In genomic region chr8:106734222-106734621, GRCm38 (mm10) we compare ENCODE assay signal across 18 mouse cellular contexts. TPM values are rescaled to one million over a fixed set of nuclear protein-coding genes. Genes with fewer than 3 reads are reported as not detected.
DNase-seq lines count a peak whose midpoint lies in the region; ATAC-seq lines count a peak whose summit lies in the region.
"Had no signal": no experiment of that assay in that cellular context is flagged by ENCODE, and none has a peak within 500 bp of the region (broad histone marks: within the 10 kb centered on the region; RNA-seq: fewer than 3 reads in every experiment).

No protein-coding gene starts in this region.

- peaks cover 2% of the 10 kb centered on the region; the same call in 1 of the 2 replicates for H3K4me1 ChIP-seq in embryonic facial prominence, embryonic 11.5 days (ENCODE audit: control insufficient read depth, insufficient read depth, low read length)
- H3K4me1 ChIP-seq in heart, embryonic 13.5 days, result peaks cover 28% of the 10 kb centered on the region
- peaks cover 23% of the 10 kb centered on the region for H3K4me1 ChIP-seq in limb, embryonic 12.5 days (replicated peaks)
- H3K4me1 ChIP-seq: liver, embryonic 15.5 days had no signal

- 0 out of 2 replicates have a peak overlapping the region, but pooled peaks have one; percentile 20 for H3K27ac ChIP-seq in embryonic facial prominence, embryonic 11.5 days (replicated peaks; ENCODE audit: low read depth, low read length)
- peak overlapping the region; percentile 85 for H3K27ac ChIP-seq in heart, embryonic 13.5 days (replicated peaks)
- no peak overlapping the region for H3K27ac ChIP-seq in limb, embryonic 12.5 days
- H3K27ac ChIP-seq: forebrain, embryonic 10.5 days; hindbrain, embryonic 13.5 days; liver, embryonic 15.5 days had no signal

- DNase-seq in embryo, embryonic 10.5 days (ENCODE audit: low spot score), result peak; percentile 64
- DNase-seq in embryonic facial prominence, embryonic 11.5 days (ENCODE audit: low spot score), result peak; percentile 87
- no peak for DNase-seq in left cerebral cortex, adult 9 months (ENCODE audit: low spot score in 2 of 2)
- DNase-seq in layer of hippocampus, postnatal 25 days (ENCODE audit: extremely low spot score in 1 of 2, low spot score in 1 of 2), result no peak
- DNase-seq in lung, postnatal 4 days, result no peak
- DNase-seq: adrenal gland, postnatal 25 days; cerebellum, adult 9-11 months; kidney, postnatal 10 days; left cerebral cortex, postnatal 4 days; lung, postnatal 10 days; right cerebral cortex, postnatal 4 days had no signal

- ATAC-seq in embryonic facial prominence, embryonic 11.5 days (replicated peaks; ENCODE audit: insufficient number of reproducible peaks, low FRiP score, low TSS enrichment, low read depth), result 0 out of 2 replicates have a peak, but pooled peaks have one; percentile 72
- peak; percentile 51; the same call in 1 of the 2 replicates for ATAC-seq in heart, embryonic 13.5 days (ENCODE audit: extremely low read depth, insufficient number of reproducible peaks, low FRiP score, low TSS enrichment)
- ATAC-seq in limb, embryonic 12.5 days (ENCODE audit: insufficient number of reproducible peaks, insufficient read depth, low FRiP score, low TSS enrichment, low read depth), result no peak
- ATAC-seq: intestine, embryonic 16.5 days had no signal

- H3K27me3 ChIP-seq in embryonic facial prominence, embryonic 11.5 days (ENCODE audit: control insufficient read depth, insufficient read depth, low read length), result no peaks in the 10 kb centered on the region
- no peaks in the 10 kb centered on the region for H3K27me3 ChIP-seq in heart, embryonic 13.5 days (replicated peaks)
- H3K27me3 ChIP-seq in limb, embryonic 12.5 days, result no peaks in the 10 kb centered on the region
- H3K27me3 ChIP-seq: liver, embryonic 15.5 days; neural tube, embryonic 13.5 days had no signal

- H3K36me3 ChIP-seq in embryonic facial prominence, embryonic 11.5 days (replicated peaks; ENCODE audit: control insufficient read depth, insufficient read depth, low read depth, low read length), result no peaks in the 10 kb centered on the region
- peaks cover 35% of the 10 kb centered on the region for H3K36me3 ChIP-seq in heart, embryonic 13.5 days
- peaks cover 28% of the 10 kb centered on the region for H3K36me3 ChIP-seq in limb, embryonic 12.5 days

- no peak overlapping the region for H3K4me2 ChIP-seq in embryonic facial prominence, embryonic 11.5 days (ENCODE audit: low read depth, low read length)
- no peak overlapping the region for H3K4me2 ChIP-seq in heart, embryonic 13.5 days
- no peak overlapping the region for H3K4me2 ChIP-seq in limb, embryonic 12.5 days
- H3K4me2 ChIP-seq: hindbrain, embryonic 13.5 days; liver, embryonic 15.5 days; neural tube, embryonic 13.5 days had no signal

- H3K9ac ChIP-seq in embryonic facial prominence, embryonic 11.5 days (replicated peaks; ENCODE audit: low read length), result no peak overlapping the region
- peak overlapping the region; percentile 54 for H3K9ac ChIP-seq in heart, embryonic 13.5 days
- 0 out of 2 replicates have a peak overlapping the region, but pooled peaks have one; percentile 23 for H3K9ac ChIP-seq in limb, embryonic 12.5 days (replicated peaks)
- H3K9ac ChIP-seq: hindbrain, embryonic 13.5 days; liver, embryonic 15.5 days; neural tube, embryonic 13.5 days had no signal

- no peak overlapping the region for H3K4me3 ChIP-seq in embryonic facial prominence, embryonic 11.5 days (ENCODE audit: low read depth, low read length)
- no peak overlapping the region for H3K4me3 ChIP-seq in heart, embryonic 13.5 days
- H3K4me3 ChIP-seq in limb, embryonic 12.5 days (replicated peaks), result no peak overlapping the region
- H3K4me3 ChIP-seq: forebrain, embryonic 10.5 days; hindbrain, embryonic 13.5 days; liver, embryonic 15.5 days; neural tube, embryonic 13.5 days had no signal

- no peaks in the 10 kb centered on the region for H3K9me3 ChIP-seq in embryonic facial prominence, embryonic 11.5 days (replicated peaks; ENCODE audit: control insufficient read depth, low read length)
- H3K9me3 ChIP-seq in heart, embryonic 13.5 days, result no peaks in the 10 kb centered on the region
- H3K9me3 ChIP-seq in limb, embryonic 12.5 days, result no peaks in the 10 kb centered on the region
- H3K9me3 ChIP-seq: forebrain, embryonic 10.5 days; hindbrain, embryonic 13.5 days; liver, embryonic 15.5 days; neural tube, embryonic 13.5 days had no signal

RNA-seq across cellular contexts. Expression of gene Tango6, which starts 51.4 kb away (rescaled TPM):
- 6.7 and 6.9 TPM in 2 replicates for polyA plus RNA-seq in embryonic facial prominence, embryonic 11.5 days (2014; fragmentation: Nextera tagmentation; extraction: Ambion mirVana)
- polyA plus RNA-seq in heart, embryonic 13.5 days (2015; fragmentation: Nextera tagmentation; extraction: Ambion mirVana), result 6.4 and 7.6 TPM in 2 replicates
- 12.8 and 13.3 TPM in 2 replicates for polyA plus RNA-seq in limb, embryonic 12.5 days (2016; fragmentation: Nextera tagmentation; extraction: Ambion mirVana)
- total RNA-seq in layer of hippocampus, postnatal 25 days (2021), result 1 to 10 TPM; 5.7 to 7.1 TPM

Comparison
In these comparisons a context has a peak if more than half of its experiments do, and no peak if none do; other contexts are left out.
1. DNase-seq: peak in embryo, embryonic 10.5 days (single experiment) and embryonic facial prominence, embryonic 11.5 days (single experiment); none in left cerebral cortex, adult 9 months (0 of 2), layer of hippocampus, postnatal 25 days (0 of 2) and lung, postnatal 4 days (0 of 2).